Mouse (Mus musculus) layer of hippocampus, postnatal 14 days (tissue): ENCODE data around the gene Loxl1. TPM values are rescaled to one million over a fixed set of nuclear protein-coding genes. Genes with fewer than 3 reads are reported as not detected.
"Not testable (repeated sequence)": the region's sequence is repeated elsewhere in the genome, so short reads cannot be mapped to it uniquely, and the experiment has no call there.

Experiments used
- DNase-seq, 2 experiments: peaks; one replicate each; pipeline ENCODE4 v3.0.0; 2021 to 2022; ENCODE audit warnings: low spot score in 2 of 2, mixed read lengths in 1 of 2
- total RNA-seq, 2 experiments: library from RNA; stranded (reverse); gene quantifications; 2 replicates each; pipeline ENCODE4 v1.2.3; 2021

The Loxl1 gene
- total RNA-seq, 2 experiments from 2014 or later = 3.6 to 6.2 TPM

- DNase-seq = peak; percentile 88 to 94
Measured at GRCm38 (mm10) chr9:58253033-58253804, 59.8 kb downstream of the Loxl1 start, which contains the start of gene Stoml1. Stoml1 (plus strand) TSS chr9:58253164.

- not testable (repeated sequence) for DNase-seq
Measured at GRCm38 (mm10) chr9:58250730-58251129, 62.3 kb downstream of the Loxl1 start.

GRCm38 (mm10) chr9:58250322-58250721, 62.7 kb downstream of the Loxl1 start:
- no peak for DNase-seq

GRCm38 (mm10) chr9:58249592-58250192, 63.3 kb downstream of the Loxl1 start, which contains the start of gene Pml:
Pml (minus strand) TSS chr9:58249786.
- DNase-seq = peak; percentile 32 to 39

DNA sequence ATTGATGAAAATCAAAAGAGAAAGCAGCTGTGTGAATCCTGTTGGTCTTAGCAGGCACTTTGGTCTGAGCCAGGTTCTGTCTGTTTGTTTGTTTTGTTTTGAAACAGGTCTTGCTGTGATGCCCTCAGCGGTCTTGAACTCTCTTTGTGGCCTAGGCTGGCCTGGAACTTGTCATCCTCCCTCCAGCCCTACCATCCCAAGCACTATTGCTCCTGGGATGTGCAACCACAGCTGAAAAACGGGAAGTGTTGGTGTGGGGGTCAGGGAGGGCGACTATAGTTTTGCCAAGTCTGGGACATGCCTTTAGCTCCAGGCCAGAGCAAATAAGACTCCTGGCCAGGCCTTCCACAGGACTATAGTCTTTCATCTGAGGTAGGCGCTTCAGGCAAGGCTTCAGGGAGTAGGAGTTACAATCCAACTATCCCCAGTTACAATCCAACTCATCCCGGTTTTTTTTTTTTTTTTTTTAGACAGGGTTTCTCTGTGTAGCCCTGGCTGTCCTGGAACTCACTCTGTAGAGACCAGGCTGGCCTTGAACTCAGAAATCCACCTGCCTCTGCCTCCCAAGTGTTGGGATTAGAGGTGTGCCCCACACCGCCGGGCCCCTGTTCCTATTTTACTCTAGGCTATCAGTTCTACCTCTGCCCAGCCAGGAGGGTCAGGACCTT, 64.1 kb downstream of the Loxl1 start:
- DNase-seq = no peak

GRCm38 (mm10) chr9:58247064-58247759, 65.8 kb downstream of the Loxl1 start:
- peak; percentile 69 to 75 for DNase-seq

DNA sequence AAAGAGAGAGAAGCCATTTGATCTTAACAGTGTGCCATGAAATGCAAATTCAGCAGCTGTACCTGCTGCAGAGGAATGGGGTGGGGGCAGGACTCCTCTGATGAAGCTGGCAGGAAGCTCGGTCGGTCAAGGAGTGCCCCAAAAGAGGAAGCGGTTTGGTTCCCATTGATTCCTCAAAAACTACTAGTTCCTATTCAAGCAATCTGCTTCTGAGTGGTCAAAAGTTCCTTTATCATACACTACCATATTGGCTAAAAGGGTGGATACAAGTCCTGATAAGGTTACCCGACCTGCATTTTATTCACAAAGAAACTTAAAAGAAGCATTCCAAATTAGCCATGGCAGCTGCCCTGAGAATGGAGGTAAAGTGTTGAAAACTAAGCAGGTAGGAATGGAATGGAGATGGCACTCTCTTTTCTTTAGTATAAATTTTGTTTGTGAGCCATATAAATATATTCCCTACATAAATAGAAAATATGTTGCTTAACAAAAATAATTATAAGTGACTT, 66.8 kb downstream of the Loxl1 start:
- no peak for DNase-seq

- no peak for DNase-seq
Measured at GRCm38 (mm10) chr9:58243696-58244095, 69.3 kb downstream of the Loxl1 start.

DNA sequence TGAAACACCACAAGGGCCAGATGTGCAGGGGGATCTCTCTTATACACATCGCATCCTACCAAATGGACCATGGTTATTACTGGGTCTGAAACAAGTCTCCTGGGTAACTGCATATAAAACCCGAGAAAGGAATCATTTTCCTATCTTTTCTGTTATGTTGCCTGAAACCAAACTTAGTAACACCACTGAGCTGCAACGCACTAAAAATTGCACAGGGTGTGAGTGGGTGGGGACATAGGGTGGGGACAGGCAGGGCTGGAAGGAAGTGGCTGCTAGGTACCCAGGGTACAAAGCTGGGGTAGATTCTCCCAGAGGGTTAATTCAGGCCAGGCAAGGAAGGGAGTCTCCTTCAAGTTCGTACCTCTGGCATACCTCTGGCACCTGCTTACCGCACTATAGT, 70.3 kb downstream of the Loxl1 start:
- no peak for DNase-seq

DNA sequence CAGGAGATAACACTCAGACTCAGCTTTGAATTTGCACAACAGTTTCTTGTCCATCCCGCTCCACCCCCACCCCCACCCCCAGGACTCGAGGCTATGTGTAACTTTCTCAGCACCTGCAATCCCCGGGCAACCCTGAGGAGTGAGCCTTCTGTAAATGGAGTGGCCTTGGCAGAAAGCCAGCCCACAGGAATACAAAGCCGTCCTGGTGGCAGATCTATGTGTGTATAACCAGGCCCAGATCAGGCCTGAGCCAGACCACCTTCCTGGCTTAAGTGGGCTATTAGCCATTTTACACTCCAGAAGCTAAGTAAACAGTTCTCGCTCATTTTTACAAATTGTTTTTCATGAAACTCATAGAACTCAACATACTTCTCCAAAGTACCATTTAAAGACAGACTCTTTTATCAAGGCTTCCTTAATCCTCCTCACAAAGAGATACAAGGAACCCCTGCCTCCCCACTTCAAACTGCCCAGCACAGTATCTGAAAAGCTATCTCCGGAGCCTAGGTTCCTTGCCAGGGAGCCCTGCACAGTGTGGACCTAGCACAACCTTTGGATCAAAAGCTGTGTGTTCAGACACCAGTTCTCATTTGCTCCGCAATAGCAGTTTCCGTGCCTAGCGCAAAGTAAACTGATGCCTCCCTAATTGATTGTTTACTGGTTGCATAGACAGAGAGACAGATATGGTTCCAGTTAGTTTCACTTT, 71.1 kb downstream of the Loxl1 start:
- no peak for DNase-seq

Other genes with a start within 250 kb of the Loxl1 start
- gene Stra6, start 249.4 kb downstream of the Loxl1 start, total RNA-seq = 10 to 100 TPM in 1 of 2 experiments, 1 to 10 TPM in 1; 6.3 to 10.8 TPM
- gene Ccdc33, start 194.4 kb downstream of the Loxl1 start, total RNA-seq = 1 to 10 TPM in 1 of 2 experiments, under 1 TPM in 1; 0.64 to 1.7 TPM
- gene Islr, start 108.9 kb downstream of the Loxl1 start, total RNA-seq = 10 to 100 TPM; 10.8 to 15.5 TPM
- 100 to 1,000 TPM; 193 to 208 TPM for gene Islr2, start 108.9 kb downstream of the Loxl1 start, total RNA-seq
- gene Pml, start 63.4 kb downstream of the Loxl1 start, total RNA-seq = 1 to 10 TPM; 8.5 to 9.8 TPM
- gene Stoml1, start 60.0 kb downstream of the Loxl1 start, total RNA-seq = 10 to 100 TPM; 78.5 to 79.8 TPM
- gene Tbc1d21, start 57.3 kb upstream of the Loxl1 start, total RNA-seq = not detected
- 100 to 1,000 TPM; 187 to 197 TPM for gene Insyn1, start 175.4 kb upstream of the Loxl1 start, total RNA-seq
- gene Cd276, start 242.3 kb upstream of the Loxl1 start, total RNA-seq = 10 to 100 TPM in 1 of 2 experiments, 1 to 10 TPM in 1; 8.9 to 10.8 TPM